Mouse (Mus musculus) Patski (cell line): ENCODE measurements around the gene Plcxd2. TPM values are rescaled to one million over a fixed set of nuclear protein-coding genes. Genes with fewer than 3 reads are reported as not detected.

ENCODE experiments used
- ATAC-seq: fragments of 100-300 bp; one replicate; pipeline ENCODE4 v1.8.0; 2021
- CTCF ChIA-PET: fragments of 350-600 bp; sonication (Branson Sonifier 250); formaldehyde crosslinking; loops from one replicate; lab custom pipeline; 2022; ENCODE audit warnings: inconsistent platforms; lab: Charles Lee
- POLR2A ChIA-PET: fragments of 350-600 bp; sonication (Branson Sonifier 250); formaldehyde crosslinking; loops from one replicate; lab custom pipeline; 2022; ENCODE audit warnings: antibody characterized with exemption, inconsistent platforms; lab: Charles Lee
- DNase-seq: peaks from one replicate; pipeline ENCODE4 v3.0.0-alpha.2; 2011; ENCODE audit warnings: low read depth, low spot score
- H3K27me3 ChIP-seq: fragments of 371-371 bp; one replicate; pipeline ENCODE4 v1.5.1; 2021
- CTCF ChIP-seq: fragments of 100-300 bp; IDR thresholded peaks from one replicate; pipeline ENCODE4 v1.5.1; 2021
- in situ Hi-C: fragments of 300-500 bp; cut with MboI; formaldehyde crosslinking; loops from 3 replicates; pipeline ENCODE4 v1.11.1; 2018; ENCODE audit warnings: low pct_unique_long_range_greater_than_20kb, mixed read lengths
- polyA plus RNA-seq: library from polyadenylated mRNA; unstranded; gene quantifications from one replicate; pipeline ENCODE4 v1.2.3, GENCODE M21; 2021

Plcxd2 gene
- 8.2 TPM for polyA plus RNA-seq

DNA sequence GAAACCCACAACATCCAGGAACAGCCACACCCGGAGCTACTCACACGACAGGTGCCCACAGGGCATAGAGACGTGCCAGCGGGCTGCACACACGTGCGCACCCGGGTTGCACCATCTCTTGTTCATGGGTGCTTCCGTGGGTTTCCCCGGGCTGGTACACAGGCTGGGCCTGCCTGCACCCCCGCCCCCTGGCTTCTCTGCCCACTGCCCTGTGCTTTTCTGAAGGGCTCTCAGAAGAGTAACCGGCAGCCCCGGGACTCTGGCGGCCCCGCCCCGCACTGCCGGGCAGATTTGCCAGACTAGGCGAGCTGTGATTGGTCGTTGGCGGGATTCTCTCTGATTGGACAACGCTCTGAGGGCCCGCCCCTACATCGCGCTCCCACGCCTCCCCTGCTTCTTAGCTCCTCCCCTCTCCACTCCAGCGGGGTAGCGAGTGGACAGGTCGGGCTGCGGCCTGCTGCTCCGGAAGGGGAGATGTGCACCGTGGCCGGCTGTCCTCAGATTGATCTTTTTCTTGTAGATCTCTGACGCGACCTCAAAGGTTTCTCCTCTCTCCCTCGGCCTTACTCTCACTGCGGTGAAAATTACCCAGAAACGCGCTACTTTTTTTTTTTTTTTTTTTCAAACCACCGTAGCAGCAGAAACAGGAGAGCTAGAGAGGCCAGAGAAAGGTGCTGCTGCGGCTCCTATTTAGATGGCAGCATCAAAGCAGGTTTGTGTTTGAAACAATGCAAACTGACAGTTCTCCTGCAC, at the start of gene Plcxd2:
Plcxd2 (minus strand) TSS at position 66 of the 753 bp plus-strand sequence.
- CTCF ChIA-PET = interaction anchor here (1.2 to 2.6 kb wide), 4 partner anchors 11 to 43 kb away, joined by 3 to 11 read pairs (median 5); no protein-coding TSS in a partner anchor
- POLR2A ChIA-PET = interaction anchor here (0.6 to 1.9 kb wide), 3 partner anchors 15 to 168 kb away, joined by 4 to 9 read pairs (median 6); no protein-coding TSS in a partner anchor
- DNase-seq = peak; percentile 79
- peak; percentile 99 for ATAC-seq
- no peak for TF ChIP-seq CTCF
- no peaks in the 10 kb centered on the region for H3K27me3 ChIP-seq
- in situ Hi-C loops = no loop called here

DNA sequence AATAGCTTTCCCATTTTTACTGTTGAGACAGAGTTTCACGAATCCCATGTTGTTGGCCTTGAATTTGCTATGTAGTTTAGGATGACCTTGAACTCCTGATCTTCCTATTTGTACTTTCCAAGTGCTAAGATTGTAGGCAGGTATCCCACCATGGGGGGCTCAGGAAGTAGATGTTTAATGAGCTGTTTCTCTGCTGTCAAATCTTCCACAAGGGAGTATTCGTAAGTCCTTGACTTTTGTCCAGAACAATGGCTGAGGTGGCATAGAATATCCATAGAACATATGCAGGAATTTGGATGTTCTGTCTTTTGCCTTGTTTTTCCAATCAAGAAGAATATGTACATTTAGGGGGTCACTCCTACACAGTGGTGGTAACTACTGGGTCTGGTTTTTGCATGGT, 36.9 kb upstream of the Plcxd2 start:
- no peak for TF ChIP-seq CTCF
- no peak for DNase-seq
- CTCF ChIA-PET = interaction anchor here (1.2 to 1.5 kb wide), 3 partner anchors 9 to 16 kb away, joined by 3 to 4 read pairs (median 3); no protein-coding TSS in a partner anchor
- ATAC-seq = no peak
- POLR2A ChIA-PET = no interaction called here
- no peaks in the 10 kb centered on the region for H3K27me3 ChIP-seq
- in situ Hi-C loops = no loop called here

DNA sequence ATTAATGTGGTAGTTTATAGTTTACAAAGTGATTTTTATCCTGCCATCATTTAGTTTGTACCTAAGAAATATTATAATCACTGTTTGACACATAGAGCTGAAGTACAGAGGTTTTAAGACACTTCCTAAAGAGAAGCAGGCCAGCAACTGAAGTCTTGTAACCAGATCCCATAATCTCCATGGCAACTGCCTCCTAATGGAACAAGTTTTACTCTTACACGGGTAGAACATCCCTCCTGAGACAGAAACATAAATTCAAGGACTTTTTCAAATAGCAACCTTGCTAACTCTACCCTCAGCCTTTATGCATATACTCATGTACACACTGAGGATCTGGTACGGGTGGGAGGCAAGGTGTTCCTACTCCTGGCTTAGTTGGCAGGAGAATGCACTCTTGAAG, 26.2 kb upstream of the Plcxd2 start:
- in situ Hi-C loops = no loop called here
- DNase-seq (no peak), ATAC-seq (no peak)
- H3K27me3 ChIP-seq = no peaks in the 10 kb centered on the region
- no peak for TF ChIP-seq CTCF
- ChIA-PET POLR2A (no interaction called here), CTCF (no interaction called here)

DNA sequence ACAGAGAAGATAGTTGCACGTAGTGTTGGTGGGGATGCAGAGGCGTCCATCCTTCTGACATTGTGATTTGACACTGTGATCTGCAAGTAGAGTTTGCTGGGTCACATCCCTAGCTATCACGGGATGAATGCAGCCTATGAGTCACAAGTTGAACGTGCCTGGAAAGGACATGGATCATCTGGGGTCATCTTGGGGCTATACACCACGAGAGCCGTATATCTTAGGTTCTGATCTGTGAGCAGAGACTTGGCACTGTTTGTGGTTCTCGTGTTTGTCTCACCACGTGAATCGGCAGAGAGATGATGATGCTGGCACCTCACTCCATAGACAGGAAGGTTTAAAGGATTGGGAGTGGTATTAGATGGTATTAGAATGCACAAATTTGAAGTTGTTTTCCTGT, 23.9 kb upstream of the Plcxd2 start:
- POLR2A ChIA-PET = no interaction called here

DNA sequence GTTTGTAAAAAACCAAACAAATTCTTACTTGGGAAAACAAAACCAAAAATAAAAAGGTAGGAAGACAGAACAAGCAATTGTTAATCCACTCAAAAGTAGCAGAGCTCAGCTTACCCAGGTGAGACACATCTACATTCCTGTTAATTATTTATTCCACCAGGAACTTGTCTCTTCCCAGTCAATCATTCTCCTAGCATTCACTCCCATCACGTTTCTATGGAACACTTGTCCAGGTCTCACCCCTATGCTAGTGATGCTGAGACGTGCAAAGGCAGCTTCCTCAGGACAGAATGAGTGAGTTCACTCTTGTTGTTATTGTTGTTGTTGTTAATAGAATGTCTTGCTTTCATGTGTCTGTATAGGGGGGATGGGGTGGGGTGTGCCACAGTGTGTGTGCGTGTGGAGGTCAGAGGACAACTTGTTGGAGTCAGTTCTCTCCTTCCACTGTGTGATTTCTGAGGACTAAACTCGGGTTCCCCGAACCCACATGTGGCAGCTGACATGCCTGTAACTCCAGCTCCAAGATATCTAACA, 13.0 kb upstream of the Plcxd2 start:
- POLR2A ChIA-PET = interaction anchor here (0.6 kb wide), 1 partner anchor 646 kb away, joined by 4 read pairs; no protein-coding TSS in a partner anchor
- H3K27me3 ChIP-seq = no peaks in the 10 kb centered on the region
- in situ Hi-C loops = loop anchor here (10.0 kb wide), 2 partner anchors 48 to 338 kb away; no protein-coding TSS in a partner anchor
- no peak for DNase-seq
- CTCF ChIA-PET = interaction anchor here (0.8 to 2.4 kb wide), 5 partner anchors 10 to 310 kb away, joined by 3 to 12 read pairs (median 4); no protein-coding TSS in a partner anchor
- TF ChIP-seq CTCF = no peak
- ATAC-seq = peak; percentile 27

More for the DNA sequence above, 23.9 kb upstream of the Plcxd2 start:
- TF ChIP-seq CTCF = no peak
- H3K27me3 ChIP-seq = no peaks in the 10 kb centered on the region
- CTCF ChIA-PET = interaction anchor here (0.9 kb wide), 1 partner anchor 22 kb away, joined by 3 read pairs; no protein-coding TSS in a partner anchor
- ATAC-seq (peak; percentile 60), DNase-seq (no peak)
- in situ Hi-C loops = no loop called here

DNA sequence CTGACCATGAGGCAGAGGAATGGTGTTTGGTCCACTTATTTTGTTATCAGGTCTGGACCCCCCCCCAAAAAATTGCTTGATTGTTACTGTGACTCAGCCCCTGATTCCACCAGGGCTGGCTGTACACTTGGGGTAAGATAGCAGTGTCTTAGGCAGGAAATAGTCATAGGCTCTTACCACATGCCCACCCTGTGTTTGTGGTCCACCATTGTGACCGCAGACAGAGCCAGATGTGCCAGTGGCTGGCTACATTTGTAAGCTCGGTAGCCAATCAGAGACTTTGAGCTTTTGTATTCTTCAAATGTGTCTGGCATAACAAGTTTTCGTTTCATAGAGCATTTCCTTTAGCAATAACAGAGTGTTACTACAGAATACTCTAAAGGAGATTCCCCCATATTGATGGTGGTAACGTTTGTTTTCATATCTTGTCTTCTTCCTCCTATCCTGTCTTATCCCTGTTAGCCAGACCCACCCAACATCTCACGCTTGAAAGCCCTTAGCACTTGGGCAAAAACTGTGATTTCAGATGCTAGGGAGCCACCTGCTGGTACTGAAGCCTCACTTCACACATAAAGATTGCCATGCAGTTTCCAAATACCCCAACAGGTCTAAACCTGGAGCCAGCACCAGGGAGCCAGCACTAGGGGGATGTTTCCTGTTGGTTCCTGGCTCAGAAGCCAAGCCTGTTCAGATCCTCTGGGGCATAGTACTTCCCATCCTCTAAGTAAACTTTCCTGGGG, 12.3 kb upstream of the Plcxd2 start:
- in situ Hi-C loops = loop anchor here (10.0 kb wide), 2 partner anchors 48 to 338 kb away; no protein-coding TSS in a partner anchor
- DNase-seq = no peak
- peak; percentile 92 for TF ChIP-seq CTCF
- ChIA-PET POLR2A (interaction anchor here (1.0 kb wide), 1 partner anchor 53 kb away, joined by 3 read pairs; no protein-coding TSS in a partner anchor), CTCF (interaction anchor here (0.7 to 2.4 kb wide), 13 partner anchors 10 to 316 kb away, joined by 3 to 12 read pairs (median 4); partner anchors contain the start of gene Plcxd2)
- H3K27me3 ChIP-seq = no peaks in the 10 kb centered on the region
- ATAC-seq = peak; percentile 96

DNA sequence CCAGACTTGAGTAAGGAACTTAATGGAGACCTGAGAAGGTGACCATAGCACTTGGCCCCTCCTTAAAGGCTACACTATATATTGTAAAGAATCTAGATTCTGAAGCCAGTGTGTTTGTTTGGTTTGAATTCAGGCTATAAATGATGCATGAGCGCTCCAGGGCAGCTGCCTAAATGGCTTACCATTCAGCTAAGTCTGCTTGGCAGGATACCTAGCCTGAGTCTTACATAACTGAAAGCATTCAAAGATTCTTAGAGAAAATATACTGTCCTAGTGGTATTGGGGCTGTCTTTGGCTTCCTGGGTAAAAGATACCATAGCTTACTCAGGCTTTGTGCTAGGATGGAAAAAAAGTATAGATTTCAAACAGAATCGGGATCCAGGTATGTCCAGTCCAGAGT, 11.3 kb upstream of the Plcxd2 start:
- TF ChIP-seq CTCF = no peak
- no peak for DNase-seq
- ChIA-PET POLR2A (no interaction called here), CTCF (interaction anchor here (1.0 to 2.4 kb wide), 7 partner anchors 9 to 179 kb away, joined by 3 to 12 read pairs (median 5); partner anchors contain the start of gene Plcxd2)
- no peak for ATAC-seq
- in situ Hi-C loops = loop anchor here (10.0 kb wide), 2 partner anchors 47 to 337 kb away; no protein-coding TSS in a partner anchor
- no peaks in the 10 kb centered on the region for H3K27me3 ChIP-seq

DNA sequence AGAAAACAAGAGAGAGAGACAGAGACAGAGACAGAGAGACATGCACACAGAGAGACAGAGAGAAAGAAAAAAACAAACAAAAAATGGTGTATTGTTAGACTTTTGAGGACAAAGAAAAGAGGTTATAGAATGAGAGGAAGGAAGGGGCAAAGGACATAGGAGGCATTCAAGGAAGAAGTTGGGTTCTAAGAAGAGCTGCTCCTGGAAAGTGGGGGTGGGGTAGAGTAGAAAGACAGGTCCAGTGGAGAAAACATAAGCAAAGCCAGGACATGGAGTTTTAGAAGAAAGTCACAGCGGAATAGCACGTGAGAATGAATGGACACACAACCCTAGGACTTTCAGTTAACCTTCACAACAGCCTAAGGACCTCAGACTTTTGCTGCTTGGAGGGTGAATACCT, 10.4 kb upstream of the Plcxd2 start:
- ATAC-seq (no peak), DNase-seq (no peak)
- no peaks in the 10 kb centered on the region for H3K27me3 ChIP-seq
- in situ Hi-C loops = loop anchor here (10.0 kb wide), 2 partner anchors 46 to 336 kb away; no protein-coding TSS in a partner anchor
- CTCF ChIA-PET = no interaction called here
- no peak for TF ChIP-seq CTCF
- POLR2A ChIA-PET = no interaction called here

DNA sequence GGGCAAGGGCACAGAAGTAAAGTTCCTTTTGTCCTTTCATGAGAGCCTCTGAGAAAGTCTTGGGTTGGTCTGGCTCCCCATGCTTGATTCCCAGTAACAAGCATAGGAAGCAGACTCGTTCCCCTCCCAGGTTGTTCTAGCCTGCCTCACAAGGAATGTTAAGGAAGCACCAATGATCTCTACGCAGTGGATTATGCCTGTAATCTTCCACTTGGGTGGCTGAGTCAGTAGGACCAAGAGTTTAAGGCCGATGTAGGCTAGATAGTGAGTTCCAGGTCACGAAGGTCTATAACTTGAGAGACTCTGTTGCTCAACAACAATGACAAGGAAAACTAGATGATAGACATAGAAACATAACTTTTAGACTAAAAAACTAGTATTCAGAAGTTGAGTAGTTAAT, 9.8 kb upstream of the Plcxd2 start:
- no peaks in the 10 kb centered on the region for H3K27me3 ChIP-seq
- ATAC-seq = no peak
- no peak for TF ChIP-seq CTCF
- in situ Hi-C loops = loop anchor here (10.0 kb wide), 2 partner anchors 45 to 335 kb away; no protein-coding TSS in a partner anchor
- ChIA-PET CTCF (no interaction called here), POLR2A (no interaction called here)
- DNase-seq = no peak

DNA sequence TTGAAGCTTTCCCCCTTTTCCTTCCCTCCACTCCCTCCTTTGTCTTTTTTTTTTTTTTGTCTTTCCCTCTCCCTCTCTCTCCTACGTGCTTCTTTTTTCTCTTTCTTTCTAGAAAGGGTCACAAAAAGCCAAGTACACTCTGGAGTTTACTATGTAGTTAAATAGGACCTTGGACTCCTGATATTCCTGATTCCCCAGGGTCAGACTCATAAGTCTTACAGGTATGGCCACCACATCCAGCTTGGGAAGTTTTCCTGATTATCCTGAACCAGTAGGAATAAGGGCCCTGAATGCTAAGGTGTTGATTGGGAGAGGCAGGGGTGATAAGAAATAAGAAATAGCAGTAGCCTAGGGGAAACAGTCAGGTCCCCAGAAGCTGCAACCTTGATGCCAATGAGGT, 9.3 kb upstream of the Plcxd2 start:
- TF ChIP-seq CTCF = no peak
- ATAC-seq (no peak), DNase-seq (no peak)
- in situ Hi-C loops = no loop called here
- ChIA-PET POLR2A (no interaction called here), CTCF (interaction anchor here (0.9 kb wide), 1 partner anchor 10 kb away, joined by 5 read pairs; no protein-coding TSS in a partner anchor)
- H3K27me3 ChIP-seq = no peaks in the 10 kb centered on the region
